Mouse (Mus musculus): ENCODE measurements around the gene Tnk2.

The Tnk2 gene

DNA sequence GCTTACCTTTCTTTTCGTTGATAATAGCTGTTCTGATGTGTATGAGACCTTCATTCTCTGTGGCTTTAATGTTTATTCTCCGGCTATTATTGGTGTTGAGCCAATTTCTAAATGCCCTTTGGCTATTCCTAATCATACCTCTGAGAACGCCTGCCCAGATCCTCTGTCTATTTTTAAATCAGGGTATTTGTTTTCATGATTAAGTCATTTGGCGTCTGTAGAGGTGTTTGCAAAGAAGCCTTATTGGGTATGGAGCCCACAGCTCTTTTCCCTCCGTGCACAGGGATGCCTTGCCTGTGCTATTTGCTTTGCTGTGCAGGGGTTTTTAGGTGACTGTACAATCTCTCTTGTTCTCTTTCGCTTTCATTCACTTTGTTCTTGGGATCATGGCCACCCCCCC lies 69.9 kb downstream of the Tnk2 start:
- Histone ChIP-seq H3K27me3 (ENCODE audit: control insufficient read depth, insufficient read depth, low read length, poor library complexity, severe bottlenecking) (no peaks in the 10 kb centered on the region), H3K36me3 (ENCODE audit: control insufficient read depth, insufficient read depth, low read length, poor library complexity, severe bottlenecking) (no peaks in the 10 kb centered on the region)
- no peak for DNase-seq (ENCODE audit: low read depth, low spot score)

DNA sequence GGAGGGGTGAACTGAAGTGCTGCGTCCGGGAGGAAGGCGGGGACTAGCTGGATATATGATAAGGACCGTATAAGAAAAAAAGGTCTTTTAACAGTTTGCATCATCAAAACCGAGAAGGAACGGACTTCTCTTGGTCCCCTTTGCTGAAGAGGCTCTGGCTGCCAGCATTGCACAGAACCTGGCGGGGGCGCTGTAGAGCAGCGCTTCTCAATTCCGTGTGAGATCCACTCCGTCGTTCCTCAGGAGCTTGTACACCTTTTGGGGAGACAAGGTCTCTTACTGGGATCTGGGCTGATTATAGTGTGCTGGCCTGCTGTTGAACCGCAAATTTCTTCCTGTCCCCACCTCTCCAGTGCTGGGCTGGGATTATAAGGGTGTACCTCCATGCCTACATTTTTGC lies 71.7 kb downstream of the Tnk2 start:
- no peak for DNase-seq (ENCODE audit: low read depth, low spot score)
- Histone ChIP-seq H3K27me3 (ENCODE audit: control insufficient read depth, insufficient read depth, low read length, poor library complexity, severe bottlenecking) (no peaks in the 10 kb centered on the region), H3K36me3 (ENCODE audit: control insufficient read depth, insufficient read depth, low read length, poor library complexity, severe bottlenecking) (no peaks in the 10 kb centered on the region)

DNA sequence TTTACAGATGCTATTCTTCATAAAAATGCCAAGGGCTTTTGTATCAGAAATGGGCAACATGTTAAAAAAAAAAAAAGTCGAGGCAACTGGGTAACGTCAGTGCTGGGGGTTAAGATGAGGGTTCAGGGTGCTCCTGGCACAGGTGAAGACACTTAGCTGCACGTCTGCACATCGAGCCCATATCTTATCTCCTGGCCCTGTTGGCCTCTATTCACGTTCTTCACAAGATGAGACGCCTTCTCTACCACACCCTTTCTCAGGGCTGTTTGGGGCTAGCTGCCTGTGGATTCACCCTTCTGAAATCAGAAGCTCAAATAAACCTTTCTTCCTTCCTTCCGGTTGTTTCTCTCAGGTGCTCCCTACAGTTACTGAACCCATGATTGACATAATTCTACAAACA lies 79.5 kb downstream of the Tnk2 start:
- no peak for DNase-seq (ENCODE audit: low read depth, low spot score)
- no peaks in the 10 kb centered on the region for H3K27me3 ChIP-seq (ENCODE audit: control insufficient read depth, insufficient read depth, low read length, poor library complexity, severe bottlenecking)

DNA sequence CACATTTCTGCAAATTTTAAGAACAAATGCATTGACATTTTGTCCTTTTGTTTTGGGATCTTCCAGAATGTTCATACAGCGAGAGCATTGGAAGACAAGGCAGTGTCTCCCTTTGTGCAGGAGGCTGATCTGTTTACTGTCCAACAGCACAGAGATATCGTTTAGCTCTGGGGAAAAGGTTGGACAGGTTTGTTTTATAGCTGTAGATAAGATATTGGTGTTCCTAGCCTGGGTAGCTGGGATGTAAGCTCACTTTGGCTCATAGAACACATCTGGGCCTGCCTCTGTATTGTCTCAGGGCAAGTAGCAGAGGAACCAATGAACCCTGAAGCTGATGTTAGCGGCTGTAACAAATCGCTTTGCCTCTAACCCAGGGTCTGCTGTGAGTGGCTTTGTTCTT lies 80.1 kb downstream of the Tnk2 start:
- DNase-seq (ENCODE audit: low read depth, low spot score), result no peak
- no peaks in the 10 kb centered on the region for H3K27me3 ChIP-seq (ENCODE audit: control insufficient read depth, insufficient read depth, low read length, poor library complexity, severe bottlenecking)
- H3K36me3 ChIP-seq (ENCODE audit: control insufficient read depth, insufficient read depth, low read length, poor library complexity, severe bottlenecking), result no peaks in the 10 kb centered on the region

More for the DNA sequence above, 79.5 kb downstream of the Tnk2 start:
- H3K36me3 ChIP-seq (ENCODE audit: control insufficient read depth, insufficient read depth, low read length, poor library complexity, severe bottlenecking), result no peaks in the 10 kb centered on the region

DNA sequence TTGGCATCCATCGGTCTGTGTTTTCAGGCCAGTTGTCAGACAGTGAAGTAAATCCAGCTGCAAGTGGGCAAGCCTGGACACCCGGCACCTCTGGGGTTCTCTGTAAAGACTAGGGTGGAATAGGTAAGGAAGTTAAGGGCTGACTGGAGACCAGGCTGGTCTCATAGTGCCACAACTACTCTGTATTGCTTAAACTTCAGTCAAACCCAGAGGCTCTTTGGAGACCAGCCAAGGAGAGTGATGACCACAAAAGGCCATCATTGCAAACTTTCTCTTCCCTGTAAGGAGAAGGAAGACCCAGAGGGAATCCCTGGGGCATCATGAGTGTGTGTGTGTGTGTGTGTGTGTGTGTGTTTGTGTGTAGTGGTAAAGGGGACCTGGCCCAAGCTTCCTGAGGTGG lies 80.6 kb downstream of the Tnk2 start:
- DNase-seq (ENCODE audit: low read depth, low spot score), result no peak
- H3K36me3 ChIP-seq (ENCODE audit: control insufficient read depth, insufficient read depth, low read length, poor library complexity, severe bottlenecking), result no peaks in the 10 kb centered on the region

DNA sequence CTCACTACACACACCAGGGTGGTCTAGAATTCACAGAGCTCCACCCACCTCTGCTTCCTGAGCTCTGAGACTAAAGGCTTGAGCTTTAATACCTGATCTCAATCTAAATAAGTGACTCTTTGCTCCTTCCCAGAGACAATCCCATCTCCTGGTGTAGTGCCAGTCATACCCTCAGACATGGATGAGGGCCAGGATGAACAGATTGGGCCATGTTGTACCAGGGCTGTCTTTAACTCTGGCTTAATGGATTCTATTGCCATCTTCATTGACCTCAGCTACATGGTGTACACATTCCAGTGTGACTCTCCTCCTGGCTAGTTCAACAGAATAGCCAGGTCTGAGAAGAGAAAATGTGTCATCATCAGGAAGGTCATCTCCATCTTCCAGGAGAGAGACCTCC lies 82.8 kb downstream of the Tnk2 start:
- Histone ChIP-seq H3K27me3 (ENCODE audit: control insufficient read depth, insufficient read depth, low read length, poor library complexity, severe bottlenecking) (no peaks in the 10 kb centered on the region; the same call in 1 of the 2 replicates), H3K36me3 (ENCODE audit: control insufficient read depth, insufficient read depth, low read length, poor library complexity, severe bottlenecking) (no peaks in the 10 kb centered on the region)
- no peak for DNase-seq (ENCODE audit: low read depth, low spot score)

More for the DNA sequence above, 80.6 kb downstream of the Tnk2 start:
- no peaks in the 10 kb centered on the region for H3K27me3 ChIP-seq (ENCODE audit: control insufficient read depth, insufficient read depth, low read length, poor library complexity, severe bottlenecking)

DNA sequence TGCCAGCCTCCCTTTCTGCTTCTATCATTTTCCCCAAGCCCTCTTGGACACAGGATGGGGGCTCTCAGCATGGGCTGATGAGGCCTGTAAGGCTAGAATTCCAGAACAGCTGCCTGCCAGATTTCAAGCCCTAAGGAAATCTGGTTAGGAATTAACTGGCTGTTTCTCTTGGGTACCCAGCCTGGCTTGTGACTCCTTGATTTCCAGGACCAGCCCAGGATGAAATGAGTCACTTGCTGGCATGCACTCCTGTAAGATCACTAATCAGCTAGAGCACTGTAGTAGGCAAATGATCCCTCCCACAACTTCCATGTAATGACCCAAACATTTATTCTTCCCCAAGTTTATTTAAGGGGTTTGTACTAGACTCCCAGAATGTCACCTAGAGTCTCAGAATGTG lies 84.6 kb downstream of the Tnk2 start:
- Histone ChIP-seq H3K36me3 (ENCODE audit: control insufficient read depth, insufficient read depth, low read length, poor library complexity, severe bottlenecking) (no peaks in the 10 kb centered on the region), H3K27me3 (ENCODE audit: control insufficient read depth, insufficient read depth, low read length, poor library complexity, severe bottlenecking) (no peaks in the 10 kb centered on the region; the same call in 1 of the 2 replicates)
- no peak for DNase-seq (ENCODE audit: low read depth, low spot score)

DNA sequence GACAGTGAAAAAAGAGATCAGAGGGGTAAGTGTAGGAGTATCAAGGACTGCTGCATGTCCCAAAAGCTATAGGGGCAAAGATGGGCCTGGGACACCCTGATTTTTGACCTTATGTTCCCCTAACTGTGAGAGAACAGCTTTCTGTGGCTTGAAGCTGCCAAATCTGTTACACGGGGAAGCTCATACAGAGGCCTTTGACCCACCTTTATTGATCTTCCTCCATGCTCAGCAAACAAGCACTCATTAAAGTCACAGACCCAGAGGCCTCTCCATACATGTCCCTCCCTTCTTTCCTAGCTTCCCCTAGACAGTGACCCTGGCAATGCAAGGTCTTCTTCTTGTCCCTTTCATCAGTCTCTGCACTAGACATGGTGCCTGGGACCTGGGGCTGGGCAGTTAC lies 85.1 kb downstream of the Tnk2 start:
- H3K27me3 ChIP-seq (ENCODE audit: control insufficient read depth, insufficient read depth, low read length, poor library complexity, severe bottlenecking), result no peaks in the 10 kb centered on the region; the same call in 1 of the 2 replicates
- no peaks in the 10 kb centered on the region for H3K36me3 ChIP-seq (ENCODE audit: control insufficient read depth, insufficient read depth, low read length, poor library complexity, severe bottlenecking)
- no peak for DNase-seq (ENCODE audit: low read depth, low spot score)

Data from splenic B cell, adult 2 months (primary cell).